Mouse (Mus musculus): ENCODE measurements at regions not wholly inside any gene's neighbourhood (a gene's known extent, or its start where the extent isn't known, plus 50 kb on each side); places are given as distances from the start of the nearest gene placed in this dataset.

GRCm38 (mm10) chr19:51482168-51482907, 781.8 kb upstream of the Ins1 start:
- DNase-seq (ENCODE audit: low spot score) = peak; percentile 4
